Mouse (Mus musculus) limb, embryonic 11.5 days (tissue): Measurements from ENCODE around the gene Glrp1. TPM values are rescaled to one million over a fixed set of nuclear protein-coding genes. Genes with fewer than 3 reads are reported as not detected.

Experiments used
- ATAC-seq: fragments of 200-750 bp; cut with Nextera tagmentation; 2 replicates; pipeline ENCODE4 v1.8.0; 2017; ENCODE audit warnings: low read depth; ENCODE audit not compliant: insufficient number of reproducible peaks, low FRiP score, low TSS enrichment
- DNase-seq: peaks from one replicate; pipeline ENCODE4 v3.0.0-alpha.2; 2015; ENCODE audit warnings: low spot score
- H3K27ac ChIP-seq: fragments of 300-500 bp; sonication (generic); replicated peaks from 2 replicates; pipeline ENCODE4 v1.5.1; 2014; ENCODE audit warnings: low read depth, mild to moderate bottlenecking, low read length
- H3K27me3 ChIP-seq: fragments of 300-500 bp; sonication (generic); 2 replicates; pipeline ENCODE4 v1.6.1; 2014; ENCODE audit warnings: mild to moderate bottlenecking, low read length, mixed read lengths; ENCODE audit not compliant: control insufficient read depth, insufficient read depth
- H3K36me3 ChIP-seq: fragments of 300-500 bp; sonication (generic); 2 replicates; pipeline ENCODE4 v1.6.1; 2014; ENCODE audit warnings: mild to moderate bottlenecking, low read length, moderate library complexity, mixed read lengths; ENCODE audit not compliant: control insufficient read depth, insufficient read depth
- H3K4me1 ChIP-seq: fragments of 300-500 bp; sonication (generic); 2 replicates; pipeline ENCODE4 v1.6.1; 2014; ENCODE audit warnings: low read length, mixed read lengths; ENCODE audit not compliant: control insufficient read depth, insufficient read depth
- H3K4me2 ChIP-seq: fragments of 300-500 bp; sonication (generic); 2 replicates; pipeline ENCODE4 v1.6.1; 2014; ENCODE audit warnings: low read depth, mild to moderate bottlenecking, moderate library complexity; ENCODE audit not compliant: severe bottlenecking
- H3K4me3 ChIP-seq: fragments of 300-500 bp; sonication (generic); 2 replicates; pipeline ENCODE4 v1.5.1; 2014; ENCODE audit warnings: low read depth, low read length
- H3K9ac ChIP-seq: fragments of 300-500 bp; sonication (generic); 2 replicates; pipeline ENCODE4 v1.6.1; 2014; ENCODE audit warnings: mild to moderate bottlenecking, low read length
- H3K9me3 ChIP-seq: fragments of 300-500 bp; sonication (generic); 2 replicates; pipeline ENCODE4 v1.6.1; 2016; ENCODE audit warnings: low read length; ENCODE audit not compliant: control insufficient read depth
- WGBS: fragments of 180-500 bp; shearing (Covaris S2); extraction: QIAGEN DNeasy Blood & Tissue Kit; methylation state at CpG from one replicate; pipeline ENCODE4 v1.1.7; 2014; 5-methylcytosine and 5-hydroxymethylcytosine counted together
- polyA plus RNA-seq: library from polyadenylated mRNA; unstranded; fragments of >200 nt; fragmentation: Nextera tagmentation; extraction: Ambion mirVana; gene quantifications from 2 replicates; pipeline ENCODE4 v1.2.1, GENCODE M21; 2014

Glrp1 gene
- polyA plus RNA-seq, 1 experiment from 2014 or later, result not detected

DNA sequence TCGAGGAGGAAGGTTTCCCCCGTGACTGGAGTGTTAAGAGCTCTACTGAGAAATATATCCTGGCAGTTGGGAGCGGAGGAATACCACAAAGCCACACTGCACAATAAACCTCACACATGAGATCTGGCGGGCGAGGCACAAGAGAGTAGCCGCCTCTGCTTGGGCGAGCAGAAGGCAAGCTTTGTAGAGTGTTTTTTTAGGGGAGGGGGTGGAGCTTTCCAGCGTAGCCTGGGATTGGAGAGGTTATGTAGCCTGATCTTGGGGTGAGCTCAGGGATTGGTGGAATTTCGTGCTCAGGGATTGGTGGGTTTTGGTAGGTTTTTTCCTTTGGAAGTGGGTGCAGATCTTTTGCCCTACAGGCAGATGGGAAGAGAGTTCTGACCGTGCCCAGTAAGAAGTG is 19.7 kb downstream of the Glrp1 start:
- Histone ChIP-seq H3K27ac (no peak overlapping the region), H3K4me2 (no peak overlapping the region), H3K4me1 (no peaks in the 10 kb centered on the region; the same call in 1 of the 2 replicates), H3K4me3 (no peak overlapping the region), H3K36me3 (no peaks in the 10 kb centered on the region), H3K9me3 (no peaks in the 10 kb centered on the region), H3K27me3 (no peaks in the 10 kb centered on the region), H3K9ac (no peak overlapping the region)
- WGBS, result 87% methylated on average over 10 of the region's 10 CpGs
- no peak for DNase-seq
- no peak for ATAC-seq

DNA sequence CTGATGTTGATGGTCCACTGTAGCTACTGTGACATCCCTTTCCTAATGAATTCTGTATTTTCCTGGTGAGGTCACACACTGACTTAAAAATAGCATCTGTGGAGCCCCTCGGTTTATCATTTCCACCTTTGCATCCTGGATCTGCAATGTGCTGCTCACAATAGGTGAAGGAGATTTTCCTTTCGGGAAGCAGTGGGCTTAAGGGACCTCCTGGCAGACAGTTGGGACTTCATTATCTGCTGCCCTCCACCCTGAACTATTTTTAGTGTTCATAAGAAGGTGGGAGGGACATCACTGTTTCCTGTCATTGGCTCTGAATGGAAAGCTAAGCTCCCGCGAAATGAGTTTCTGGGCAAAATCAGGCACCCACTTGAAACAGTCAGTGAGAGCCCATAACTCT is 20.9 kb downstream of the Glrp1 start:
- H3K4me3 ChIP-seq, result no peak overlapping the region
- H3K9ac ChIP-seq, result no peak overlapping the region
- no peaks in the 10 kb centered on the region for H3K36me3 ChIP-seq
- H3K9me3 ChIP-seq, result no peaks in the 10 kb centered on the region
- ATAC-seq (no peak), DNase-seq (no peak)
- no peak overlapping the region for H3K27ac ChIP-seq
- WGBS, result 84% methylated on average over 4 of the region's 4 CpGs
- no peaks in the 10 kb centered on the region for H3K27me3 ChIP-seq
- H3K4me1 ChIP-seq, result no peaks in the 10 kb centered on the region; the same call in 1 of the 2 replicates
- H3K4me2 ChIP-seq, result no peak overlapping the region

DNA sequence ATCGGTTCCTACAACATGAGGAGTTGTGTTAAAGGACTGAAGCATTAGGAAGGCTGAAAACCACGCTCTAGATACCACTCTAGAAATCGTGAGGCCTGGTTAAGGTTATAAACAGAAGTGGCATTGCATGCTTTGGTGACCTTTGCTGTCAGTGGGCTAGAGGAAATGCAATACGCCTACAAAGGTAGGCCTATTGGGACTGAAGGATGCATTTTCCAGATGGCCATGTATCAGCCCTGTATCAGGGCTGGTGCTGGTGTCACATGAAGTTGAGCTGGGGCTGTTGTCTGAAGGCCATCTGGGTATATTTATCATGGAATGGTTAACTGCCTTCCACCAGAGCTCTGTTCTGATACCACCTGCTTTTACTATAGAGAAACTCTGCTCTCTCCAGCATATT is 23.5 kb downstream of the Glrp1 start:
- Histone ChIP-seq H3K27me3 (no peaks in the 10 kb centered on the region), H3K9ac (no peak overlapping the region), H3K4me1 (no peaks in the 10 kb centered on the region; the same call in 1 of the 2 replicates), H3K36me3 (no peaks in the 10 kb centered on the region), H3K9me3 (no peaks in the 10 kb centered on the region), H3K4me2 (no peak overlapping the region), H3K4me3 (no peak overlapping the region), H3K27ac (0 out of 2 replicates have a peak overlapping the region, but pooled peaks have one; percentile 14)
- DNase-seq (no peak), ATAC-seq (no peak)
- 70% methylated on average over 4 of the region's 4 CpGs for WGBS

DNA sequence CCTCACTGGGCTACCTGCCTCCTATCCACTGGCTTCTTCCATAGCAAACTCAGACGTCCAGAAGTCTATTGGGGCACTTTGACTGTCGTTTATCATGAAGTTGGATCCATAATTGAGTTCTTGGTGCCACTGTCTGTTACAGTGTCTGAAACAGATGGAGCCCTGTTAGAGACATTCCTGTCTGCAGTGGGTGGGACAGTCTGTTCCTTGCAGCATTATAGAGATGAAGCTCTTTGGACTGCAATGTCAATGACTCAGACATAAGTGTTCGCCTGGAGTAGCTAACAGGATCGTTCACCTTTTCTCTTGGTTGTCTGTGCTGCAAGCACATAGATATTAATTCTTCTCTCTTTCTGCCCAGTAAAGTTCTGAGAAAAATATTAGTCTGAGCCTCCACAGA is 25.8 kb downstream of the Glrp1 start:
- WGBS, result 82% methylated on average over 4 of the region's 4 CpGs
- Histone ChIP-seq H3K4me3 (no peak overlapping the region), H3K27ac (no peak overlapping the region), H3K36me3 (no peaks in the 10 kb centered on the region), H3K4me2 (no peak overlapping the region), H3K27me3 (no peaks in the 10 kb centered on the region), H3K9me3 (no peaks in the 10 kb centered on the region), H3K4me1 (no peaks in the 10 kb centered on the region; the same call in 1 of the 2 replicates), H3K9ac (no peak overlapping the region)
- DNase-seq (no peak), ATAC-seq (no peak)

DNA sequence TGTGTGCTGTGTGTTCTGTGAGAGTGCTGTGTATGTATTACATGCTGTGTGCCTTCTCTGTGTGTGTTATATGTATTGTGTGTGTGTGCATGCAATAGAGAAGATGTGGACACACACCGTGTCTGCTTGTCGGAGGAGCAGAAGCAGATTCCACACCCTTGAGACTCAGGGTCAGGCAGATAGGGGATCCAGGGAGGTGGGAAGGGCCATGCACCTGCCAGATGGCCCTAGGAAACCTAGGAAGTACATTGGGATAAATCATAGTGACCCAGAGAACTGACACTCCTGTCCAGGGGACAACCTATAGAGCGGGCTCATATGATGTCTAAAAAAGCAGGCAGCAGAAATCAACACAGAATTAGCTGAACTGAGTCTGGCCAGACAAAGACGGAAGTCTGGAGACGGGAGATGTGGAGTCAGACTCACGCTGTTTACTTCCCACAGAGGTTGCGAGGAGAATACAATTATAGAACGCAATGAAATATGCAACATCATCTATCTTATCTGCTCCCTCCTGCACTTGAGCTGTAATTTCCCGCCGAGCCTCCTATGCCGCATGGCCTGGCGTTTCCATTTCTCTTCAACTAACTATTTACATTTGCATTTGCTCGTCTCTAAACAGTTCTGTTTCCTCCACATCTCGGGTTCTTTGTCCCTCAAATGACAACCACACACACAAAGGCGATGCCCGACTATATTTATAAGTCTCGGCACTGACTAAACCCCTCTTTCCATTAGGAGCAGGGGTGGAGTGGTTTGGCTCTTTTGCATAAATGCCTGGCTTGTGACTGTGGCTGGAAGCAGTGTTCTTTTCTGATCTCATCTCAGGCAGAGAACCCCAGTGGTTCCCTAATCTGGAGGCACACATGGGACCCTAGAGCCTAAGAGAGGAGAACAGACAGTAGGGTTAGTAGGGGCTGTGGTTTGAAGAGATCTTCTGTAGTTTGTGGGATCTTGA is 27.4 kb downstream of the Glrp1 start:
- no peaks in the 10 kb centered on the region for H3K9me3 ChIP-seq
- no peaks in the 10 kb centered on the region for H3K36me3 ChIP-seq
- H3K4me2 ChIP-seq, result no peak overlapping the region
- H3K27me3 ChIP-seq, result no peaks in the 10 kb centered on the region
- no peak for ATAC-seq
- H3K4me3 ChIP-seq, result no peak overlapping the region
- H3K27ac ChIP-seq, result no peak overlapping the region
- WGBS, result 87% methylated on average over 17 of the region's 17 CpGs
- no peak overlapping the region for H3K9ac ChIP-seq
- no peak for DNase-seq
- no peaks in the 10 kb centered on the region for H3K4me1 ChIP-seq

DNA sequence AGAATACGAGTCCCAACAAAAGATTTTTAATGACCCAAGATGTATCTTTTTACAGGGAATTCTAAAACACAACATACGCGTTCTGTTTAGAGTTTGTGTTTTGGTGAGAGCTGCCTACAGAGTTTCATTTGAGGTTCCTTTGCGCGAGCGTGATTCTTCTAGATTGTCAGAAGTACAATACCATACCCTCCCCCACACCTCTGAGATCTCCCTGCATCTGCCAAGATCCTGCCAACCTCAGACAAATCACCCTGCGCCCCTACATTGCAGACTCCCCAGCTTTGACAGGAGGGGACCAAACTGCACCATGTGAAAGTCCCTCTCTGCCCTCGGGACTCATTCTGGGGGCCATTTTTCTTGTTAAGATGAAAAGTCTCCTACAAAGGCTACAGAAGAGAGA is 29.3 kb downstream of the Glrp1 start:
- no peak overlapping the region for H3K9ac ChIP-seq
- H3K4me3 ChIP-seq, result no peak overlapping the region
- H3K4me1 ChIP-seq, result peaks cover 6% of the 10 kb centered on the region
- H3K27me3 ChIP-seq, result no peaks in the 10 kb centered on the region
- ATAC-seq (no peak), DNase-seq (no peak)
- H3K36me3 ChIP-seq, result no peaks in the 10 kb centered on the region
- no peak overlapping the region for H3K27ac ChIP-seq
- no peaks in the 10 kb centered on the region for H3K9me3 ChIP-seq
- WGBS, result 85% methylated on average over 8 of the region's 8 CpGs
- no peak overlapping the region for H3K4me2 ChIP-seq

DNA sequence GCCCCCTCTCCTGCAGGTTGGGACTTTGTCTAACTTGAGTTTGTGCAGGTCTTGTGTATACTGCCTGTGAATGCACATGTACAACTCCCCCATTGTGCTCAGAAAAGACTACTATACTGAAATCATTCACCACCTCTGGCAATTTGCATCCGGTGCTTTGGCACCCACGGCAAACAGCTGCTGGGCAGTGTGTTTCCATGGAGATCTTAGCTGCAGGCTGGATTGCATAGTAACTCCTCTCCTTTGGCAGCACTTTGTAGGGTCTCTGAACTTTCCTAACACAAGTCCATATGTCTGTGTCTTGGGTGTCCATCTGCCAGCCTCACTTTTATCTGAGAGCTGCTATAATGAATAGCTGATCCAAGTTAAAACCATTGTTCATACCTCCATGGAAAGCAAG is 31.7 kb downstream of the Glrp1 start:
- H3K9ac ChIP-seq, result no peak overlapping the region
- no peak overlapping the region for H3K4me2 ChIP-seq
- no peaks in the 10 kb centered on the region for H3K36me3 ChIP-seq
- no peaks in the 10 kb centered on the region for H3K27me3 ChIP-seq
- no peak for DNase-seq
- no peak overlapping the region for H3K27ac ChIP-seq
- H3K9me3 ChIP-seq, result no peaks in the 10 kb centered on the region
- H3K4me3 ChIP-seq, result no peak overlapping the region
- peaks cover 17% of the 10 kb centered on the region for H3K4me1 ChIP-seq
- ATAC-seq, result no peak
- 39% methylated on average over 2 of the region's 2 CpGs for WGBS

DNA sequence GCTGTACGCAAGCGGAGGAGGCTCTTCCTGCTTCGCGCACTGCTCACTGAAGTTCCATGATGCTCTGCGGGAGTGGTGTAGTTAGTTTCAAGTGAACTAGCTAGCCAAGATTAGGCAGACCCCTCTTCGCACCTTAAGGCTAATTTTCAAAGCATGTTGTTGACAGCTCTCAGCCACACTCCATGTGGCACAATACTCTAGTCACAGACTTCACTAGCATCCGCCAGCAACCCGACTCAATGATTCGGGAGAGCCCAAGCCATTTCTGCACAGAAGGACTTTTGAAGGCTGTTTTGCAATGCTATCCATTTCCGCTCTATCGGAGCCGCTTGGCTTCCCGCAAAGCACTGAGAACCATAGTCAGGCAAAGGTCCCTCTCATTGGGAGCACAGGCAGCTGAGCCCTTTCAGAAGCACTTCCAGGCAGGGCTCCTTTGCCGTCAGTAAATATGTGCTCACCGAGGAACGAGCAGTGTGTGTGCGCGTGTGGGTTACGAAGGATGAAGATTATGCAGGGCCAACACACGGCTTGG is 33.2 kb downstream of the Glrp1 start:
- H3K4me3 ChIP-seq, result no peak overlapping the region
- ATAC-seq (no peak), DNase-seq (no peak)
- H3K27me3 ChIP-seq, result no peaks in the 10 kb centered on the region
- H3K4me2 ChIP-seq, result no peak overlapping the region
- H3K36me3 ChIP-seq, result no peaks in the 10 kb centered on the region
- H3K9ac ChIP-seq, result no peak overlapping the region
- H3K4me1 ChIP-seq, result peaks cover 17% of the 10 kb centered on the region
- H3K27ac ChIP-seq, result no peak overlapping the region
- WGBS, result 95% methylated on average over 20 of the region's 20 CpGs
- H3K9me3 ChIP-seq, result no peaks in the 10 kb centered on the region
